Mouse (Mus musculus): ENCODE results near the gene Gm21903.
"Not testable (repeated sequence)": the region's sequence is repeated elsewhere in the genome, so short reads cannot be mapped to it uniquely, and the experiment has no call there.

Gene Gm21903

DNA sequence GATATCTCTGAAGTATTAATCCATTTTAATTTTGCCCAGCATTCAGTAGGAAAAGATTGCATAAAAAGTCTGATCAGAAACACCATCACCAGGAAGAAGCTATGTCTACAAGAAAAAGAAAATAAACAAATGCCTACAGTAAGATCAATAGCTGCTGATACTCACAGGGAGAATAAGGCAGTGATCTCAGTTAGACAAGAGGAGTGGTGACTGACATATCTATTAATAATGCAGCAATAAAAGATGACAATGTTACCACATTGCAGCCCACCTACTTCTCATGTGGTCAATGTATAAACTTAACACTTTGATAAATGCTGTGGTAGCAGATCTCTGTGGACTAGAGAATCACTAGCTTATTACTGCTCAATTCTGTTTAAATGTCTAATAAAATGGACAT, at the start of gene Gm21903:
Gene Gm21903 (minus strand): TSS at position 101 of the 400 bp plus-strand sequence.
- DNase-seq (ENCODE audit: low read depth, low spot score) = no peak

DNA sequence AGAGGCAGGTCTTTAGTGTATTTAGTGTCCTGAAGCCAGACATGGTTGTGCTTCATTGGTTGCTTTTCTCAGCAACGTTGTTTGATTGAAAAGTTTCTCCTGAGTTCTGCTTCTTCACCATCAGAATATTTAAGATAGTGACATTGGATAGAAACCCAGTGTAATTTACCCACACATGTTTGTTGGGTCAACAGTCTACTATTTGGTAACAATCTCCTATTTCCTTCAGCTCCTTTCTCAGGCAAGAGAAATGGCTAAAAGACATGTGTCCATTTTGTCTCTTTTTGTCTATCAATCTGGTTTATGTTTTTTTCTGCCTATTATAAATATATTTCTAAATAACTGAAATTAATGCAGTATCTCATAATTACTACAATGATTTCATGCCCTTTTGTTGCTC, 33.8 kb upstream of the Gm21903 start, which contains the start of gene Esp23:
Gene Esp23 (minus strand): TSS at position 101 of the 400 bp plus-strand sequence.
- DNase-seq (ENCODE audit: low read depth, low spot score) = no peak

DNA sequence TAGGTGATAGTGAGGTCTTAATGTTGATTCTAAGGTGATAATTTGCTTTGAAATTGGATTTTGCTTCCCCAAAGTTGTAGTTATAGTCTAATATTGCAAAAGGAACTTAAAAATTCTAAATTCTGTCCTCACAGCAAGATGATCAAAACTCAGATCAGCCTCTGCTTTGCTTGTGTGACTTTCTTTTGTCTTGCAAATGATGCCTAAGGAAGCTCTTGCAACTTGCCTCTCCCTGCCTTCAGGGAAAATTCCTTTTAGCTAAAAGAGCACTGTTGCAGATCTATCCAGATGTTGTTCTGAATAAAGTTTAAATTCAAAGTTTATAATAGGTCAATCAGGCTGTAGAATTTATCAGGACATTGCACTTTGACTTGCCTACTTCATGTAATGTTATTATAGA, 20.5 kb upstream of the Gm21903 start:
- no peak for DNase-seq (ENCODE audit: low read depth, low spot score)

DNA sequence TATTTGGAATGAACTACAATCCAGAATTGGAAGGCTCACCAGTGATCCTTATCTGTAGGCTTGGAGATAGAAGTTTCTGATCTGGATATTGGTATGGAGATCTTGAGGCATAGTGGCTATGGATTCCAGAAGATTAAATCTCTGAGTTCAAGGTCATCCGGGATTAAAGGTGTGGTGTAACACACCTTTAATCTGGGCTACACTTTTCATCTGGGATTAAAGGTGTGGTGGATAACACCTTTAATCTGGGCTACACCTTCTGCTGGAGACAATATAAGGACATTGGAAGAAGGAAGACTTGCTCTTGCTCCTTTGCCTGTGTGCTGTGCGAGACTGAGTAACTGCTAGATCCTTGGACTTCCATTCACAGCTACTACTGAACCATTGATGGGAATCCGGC, 6.7 kb downstream of the Gm21903 start, which contains the start of gene Esp24:
Gene Esp24 (plus strand): TSS at position 301 of the 400 bp plus-strand sequence.
- not testable (repeated sequence) for DNase-seq (ENCODE audit: low read depth, low spot score)

DNA sequence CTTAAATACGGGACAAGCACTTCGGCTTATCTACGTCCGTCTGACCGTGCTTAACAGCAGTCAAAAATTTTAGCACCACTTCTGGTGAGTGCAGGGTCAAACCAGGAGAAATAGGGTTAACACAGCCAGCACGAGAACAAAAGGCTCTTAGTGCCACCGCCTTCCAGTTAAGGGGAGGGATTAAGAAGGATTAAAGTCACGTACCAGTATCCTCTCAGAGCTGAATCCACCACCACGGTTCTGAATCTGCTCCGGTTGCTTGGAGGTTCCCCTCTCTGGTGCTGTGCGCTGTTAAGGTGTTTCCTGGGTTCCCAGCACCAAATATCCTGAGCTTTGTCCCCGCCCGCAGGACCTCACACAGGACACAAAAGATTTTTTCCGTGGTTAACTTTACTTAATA, 26.0 kb downstream of the Gm21903 start:
- no peak for DNase-seq (ENCODE audit: low read depth, low spot score)

DNA sequence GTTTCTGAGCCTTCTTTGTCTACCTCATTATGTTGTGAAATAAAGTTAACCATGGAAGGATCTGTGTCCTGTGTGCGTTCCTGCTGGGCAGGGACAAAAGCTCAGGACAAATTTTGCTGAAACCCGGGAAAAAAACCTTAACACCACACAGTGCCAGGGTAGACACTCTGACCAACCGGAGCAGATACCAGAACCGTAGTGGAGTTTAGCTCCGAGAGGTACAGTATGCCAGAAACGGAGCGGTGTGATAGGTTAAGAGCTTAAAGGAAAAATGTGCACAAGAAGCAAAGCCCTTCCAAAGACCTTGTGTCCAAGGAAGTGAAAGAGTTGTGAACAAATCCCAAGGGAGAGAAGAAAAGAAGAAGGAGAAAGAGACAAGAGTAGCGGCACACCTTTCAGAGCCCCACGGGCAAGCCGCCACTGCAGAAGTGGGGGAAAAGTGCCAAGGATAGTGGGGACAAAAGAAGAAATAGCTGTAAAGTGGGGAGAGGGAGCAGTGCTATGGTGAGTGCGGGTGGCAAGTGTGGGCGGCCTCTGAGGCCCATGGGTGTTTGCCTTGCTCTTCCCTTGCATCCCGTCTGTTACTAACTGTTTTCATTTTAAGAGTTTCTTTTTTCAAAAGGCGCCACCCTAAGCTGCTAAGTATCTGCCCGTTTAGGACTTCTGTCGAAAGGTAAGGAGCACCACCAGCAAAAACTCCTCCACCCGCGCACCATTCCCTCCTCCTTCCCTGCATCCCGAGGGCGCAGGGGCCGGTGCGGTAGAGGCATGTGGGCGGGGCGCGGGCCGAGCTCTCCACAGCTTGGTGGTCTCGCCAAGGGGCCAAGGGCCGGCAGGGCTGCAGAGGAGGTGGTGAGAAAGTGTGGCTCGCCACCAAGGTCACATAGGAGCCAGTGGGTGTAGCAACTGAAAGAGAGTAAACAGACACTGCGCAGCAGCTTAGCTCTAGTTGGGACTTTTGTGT, 32.2 kb downstream of the Gm21903 start:
- no peak for DNase-seq (ENCODE audit: low read depth, low spot score)

DNA sequence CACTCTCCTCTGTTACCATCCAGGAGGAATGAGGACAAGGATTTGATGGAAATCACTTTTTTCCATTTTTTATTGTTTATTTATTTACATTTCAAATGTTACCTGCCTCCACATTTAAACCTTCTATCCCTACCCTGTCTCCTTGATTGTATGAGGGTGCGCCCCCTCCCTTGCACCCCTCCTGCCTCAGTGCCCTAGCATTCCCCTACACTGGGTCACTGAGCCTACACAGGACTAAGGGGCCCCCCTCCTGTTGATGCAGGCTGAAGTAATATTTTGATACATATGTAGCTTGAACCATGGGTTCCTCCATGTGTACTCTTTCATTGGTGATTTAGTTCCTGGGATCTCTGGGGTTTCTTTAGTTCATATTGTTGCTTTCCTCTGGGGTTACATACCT, 33.3 kb downstream of the Gm21903 start:
- DNase-seq (ENCODE audit: low read depth, low spot score) = no peak
